Mouse (Mus musculus) left cerebral cortex, adult 9 months (tissue): ENCODE measurements around the gene Rplp0.

Experiments used
- DNase-seq, 2 experiments: peaks; one replicate each; pipeline ENCODE4 v3.0.0; 2022; ENCODE audit warnings: low spot score in 2 of 2

The Rplp0 gene

DNA sequence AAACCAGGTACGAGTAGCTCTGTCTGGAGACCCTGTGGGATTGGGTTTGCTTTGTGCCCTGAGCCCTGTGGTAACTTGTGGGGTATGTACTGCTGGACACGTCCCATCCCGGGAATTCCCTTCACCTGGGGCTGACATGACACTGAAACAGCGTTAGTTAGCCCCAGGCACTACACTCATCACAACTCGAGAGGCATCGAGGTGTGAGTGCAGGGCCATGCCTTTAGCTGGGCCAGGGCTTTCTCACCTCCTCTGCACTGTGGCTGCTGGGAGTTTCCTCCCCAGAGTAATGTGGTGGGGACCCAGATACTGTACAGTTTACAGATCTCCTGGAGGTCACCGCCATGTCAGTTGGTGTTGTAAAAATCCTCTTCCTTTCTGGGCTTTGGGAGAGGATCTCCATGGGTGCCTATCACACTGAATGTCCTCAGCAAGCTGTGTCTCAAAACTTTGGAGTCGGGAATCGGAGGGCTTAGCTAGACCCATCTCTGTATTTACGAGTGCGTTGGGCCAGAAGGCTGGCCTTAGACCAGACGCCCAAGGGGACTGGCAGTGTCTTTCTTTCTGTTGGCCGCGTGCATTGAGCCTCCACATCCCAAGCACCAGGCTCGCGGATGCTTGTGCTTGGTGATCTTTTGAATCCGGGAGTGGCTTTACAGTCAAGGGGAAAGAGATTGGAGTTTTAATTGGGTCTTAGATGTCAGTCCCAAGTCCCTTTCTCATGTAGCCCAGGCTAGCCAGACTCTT lies 32.6 kb upstream of the Rplp0 start:
- no peak for DNase-seq

DNA sequence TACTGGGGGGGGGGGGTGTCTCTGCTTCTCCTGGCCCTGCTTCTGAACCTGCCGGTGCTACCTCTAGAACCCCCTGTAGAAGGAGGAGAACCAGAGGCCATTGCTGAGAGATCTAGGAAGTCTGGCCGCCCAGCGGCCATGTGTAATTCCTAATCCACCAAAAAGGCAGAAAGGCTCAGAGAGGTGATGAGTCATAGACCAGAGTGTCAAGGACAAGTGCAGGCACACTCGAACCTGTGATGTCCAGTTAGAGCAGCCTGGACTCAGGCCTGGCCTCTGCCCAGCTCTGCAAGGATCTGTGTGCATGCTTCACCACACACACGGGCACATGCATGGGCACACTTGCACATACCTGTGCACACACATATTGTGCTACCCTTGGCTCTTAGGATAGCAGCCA lies 31.1 kb upstream of the Rplp0 start:
- DNase-seq = no peak

DNA sequence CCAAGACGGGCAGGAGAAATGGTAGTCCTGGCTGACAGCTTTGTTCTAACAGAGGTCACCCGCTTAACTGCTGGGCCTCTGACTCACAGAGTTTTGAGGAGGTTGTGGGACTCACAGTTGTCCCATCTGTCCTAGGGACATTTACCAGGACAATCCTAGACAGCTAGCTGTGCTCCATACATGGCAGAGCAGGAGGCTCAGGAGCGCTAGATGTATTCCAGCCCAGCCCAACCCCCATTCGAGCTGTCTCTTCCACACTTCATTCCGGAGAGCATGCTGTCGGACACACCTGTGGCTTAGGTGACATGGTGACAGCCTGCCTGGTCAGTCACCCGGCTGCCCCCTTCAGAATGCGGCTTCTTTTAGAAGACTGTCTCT lies 29.9 kb upstream of the Rplp0 start:
- DNase-seq = no peak

DNA sequence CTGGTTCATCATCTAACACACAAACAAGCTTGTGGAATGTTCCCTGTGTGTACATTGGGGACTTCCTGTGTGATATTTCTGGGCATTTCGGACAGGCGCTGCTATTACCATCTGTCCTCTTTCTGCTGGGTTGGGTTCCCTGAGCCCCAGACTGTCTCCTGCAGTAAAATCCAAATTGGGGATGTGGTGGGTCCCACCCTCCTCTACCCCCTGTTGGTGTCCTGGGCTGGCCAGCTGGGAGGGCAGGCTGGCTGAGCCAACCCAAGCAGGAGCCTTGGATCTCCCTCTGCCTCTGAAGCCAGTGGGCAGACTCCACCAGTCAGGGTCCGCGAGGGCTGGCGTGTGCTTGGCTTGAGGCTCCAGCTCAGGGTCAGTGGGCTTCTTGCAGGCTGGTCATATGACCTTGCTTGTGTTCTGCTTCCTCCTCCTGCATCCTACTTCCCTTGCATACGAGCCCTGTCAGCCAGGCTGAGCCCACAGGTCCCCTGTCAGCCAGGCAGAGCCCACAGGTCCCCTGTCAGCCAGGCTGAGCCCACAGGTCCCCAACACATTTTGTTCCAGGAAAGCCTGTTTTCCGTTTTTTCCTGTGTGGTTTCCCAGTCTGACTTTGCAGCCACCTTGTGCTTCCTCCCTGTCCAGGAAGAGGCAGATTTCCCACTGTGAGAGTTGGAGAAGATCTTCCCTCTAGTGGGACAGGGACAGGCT lies 29.4 kb upstream of the Rplp0 start:
- DNase-seq = no peak

DNA sequence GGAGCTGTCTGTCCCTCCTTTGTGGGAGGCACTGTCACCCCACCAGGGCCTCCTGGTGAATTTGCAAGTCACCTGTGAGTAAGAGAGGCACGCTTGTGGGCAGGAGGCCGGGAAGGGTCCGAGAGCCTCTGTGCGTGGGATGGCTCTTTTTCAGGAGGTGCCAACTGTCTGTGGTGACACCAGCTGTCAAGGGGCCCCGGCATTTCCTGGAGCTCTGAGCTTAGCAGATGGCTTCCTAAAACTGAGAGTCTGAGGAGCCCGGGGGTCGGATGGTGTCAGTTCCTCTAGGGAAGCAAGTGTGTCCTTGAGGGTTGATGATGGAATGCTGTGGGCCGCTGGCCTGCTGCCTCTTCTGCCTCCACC lies 28.8 kb upstream of the Rplp0 start:
- DNase-seq = peak in 1 of 2 experiments; percentile 26

DNA sequence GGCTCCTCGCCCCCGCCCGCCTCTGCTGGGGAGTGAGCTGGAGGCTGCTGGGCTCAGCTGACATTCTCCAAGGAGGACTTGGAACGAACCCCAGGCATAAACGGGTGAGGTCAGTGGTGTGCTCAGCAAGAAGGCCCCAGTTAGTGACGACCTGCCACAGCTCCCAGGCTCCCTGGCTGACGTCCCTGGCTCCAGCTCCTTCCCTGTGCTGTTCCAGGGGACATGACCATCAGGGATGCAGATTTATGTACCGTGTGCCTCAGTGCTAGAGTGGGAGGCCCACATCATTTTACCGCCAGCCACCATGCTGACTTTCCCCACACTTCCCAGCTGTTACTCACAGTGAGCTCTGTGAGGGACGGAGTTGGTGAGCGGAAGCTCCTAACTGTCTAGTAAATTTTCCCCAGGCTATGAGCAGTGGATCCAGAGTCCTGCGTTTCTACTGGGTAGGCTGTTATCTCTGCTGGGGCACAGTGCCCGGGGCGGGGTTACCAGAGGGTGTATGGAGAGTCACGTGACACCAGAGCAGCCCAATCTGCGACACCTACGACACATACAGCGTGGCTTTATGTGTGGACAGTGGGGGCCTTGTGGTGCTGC lies 27.5 kb upstream of the Rplp0 start:
- DNase-seq = peak in 1 of 2 experiments; percentile 70

DNA sequence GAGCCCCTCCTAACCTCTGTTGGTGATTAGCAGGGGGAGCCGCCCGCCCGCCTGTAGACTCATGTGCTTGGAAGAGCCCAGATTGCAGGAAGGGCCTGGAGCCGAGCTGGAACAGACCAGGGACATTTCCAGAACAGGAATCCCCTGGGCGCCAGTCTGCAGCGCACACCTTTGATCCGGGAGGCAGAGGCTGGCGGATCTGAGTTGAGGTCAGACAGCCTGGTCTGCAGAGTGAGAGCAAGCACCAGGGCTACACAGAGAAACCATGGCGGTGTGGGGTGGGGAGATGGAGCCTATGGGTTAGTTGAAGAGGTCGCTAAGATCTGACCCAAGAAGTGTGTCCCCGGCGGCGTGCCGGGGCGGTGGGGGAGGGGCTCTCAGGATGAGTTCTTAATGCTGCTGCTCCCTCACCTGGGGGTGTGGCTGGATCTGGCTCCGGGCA lies 25.0 kb upstream of the Rplp0 start:
- no peak for DNase-seq

DNA sequence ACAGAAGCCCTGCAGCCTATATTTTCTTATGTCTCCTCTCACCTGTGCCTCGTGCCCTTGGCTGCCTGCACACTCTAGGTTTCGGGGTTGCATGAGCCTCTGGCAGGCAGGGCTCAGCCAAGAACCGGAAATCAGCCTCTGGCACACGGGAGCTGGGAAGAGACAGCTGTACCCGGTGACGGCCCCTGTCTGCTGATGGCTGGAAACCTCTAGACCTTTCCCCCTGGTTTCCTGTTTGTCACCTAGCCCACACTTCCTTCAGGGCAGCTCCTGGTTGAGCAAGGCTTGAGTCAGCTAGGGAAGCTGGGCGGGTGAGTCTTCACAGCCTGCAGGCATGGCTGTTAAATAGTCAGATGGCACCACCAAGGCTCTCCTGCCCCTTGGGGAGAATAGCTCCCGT lies 24.4 kb upstream of the Rplp0 start:
- no peak for DNase-seq

DNA sequence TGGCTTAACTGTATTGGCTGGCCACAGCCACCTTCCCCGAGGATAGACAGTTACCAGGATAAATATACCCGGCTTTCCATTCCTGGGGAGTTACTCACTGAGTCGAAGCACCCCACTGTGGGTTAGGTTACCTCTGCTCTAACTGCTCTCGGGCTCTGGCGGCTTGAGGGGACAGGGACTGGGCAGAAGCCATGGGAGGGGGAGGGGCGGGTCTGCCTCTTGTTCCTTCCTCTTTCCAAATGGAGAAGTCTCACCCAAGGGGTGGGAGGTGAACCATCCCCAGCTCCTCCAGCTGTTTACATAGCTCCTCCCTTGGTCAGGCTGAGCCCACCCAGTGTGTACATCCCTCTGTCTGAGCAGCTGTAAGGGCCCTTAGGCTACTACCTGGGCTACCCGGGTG lies 23.6 kb upstream of the Rplp0 start:
- no peak for DNase-seq

DNA sequence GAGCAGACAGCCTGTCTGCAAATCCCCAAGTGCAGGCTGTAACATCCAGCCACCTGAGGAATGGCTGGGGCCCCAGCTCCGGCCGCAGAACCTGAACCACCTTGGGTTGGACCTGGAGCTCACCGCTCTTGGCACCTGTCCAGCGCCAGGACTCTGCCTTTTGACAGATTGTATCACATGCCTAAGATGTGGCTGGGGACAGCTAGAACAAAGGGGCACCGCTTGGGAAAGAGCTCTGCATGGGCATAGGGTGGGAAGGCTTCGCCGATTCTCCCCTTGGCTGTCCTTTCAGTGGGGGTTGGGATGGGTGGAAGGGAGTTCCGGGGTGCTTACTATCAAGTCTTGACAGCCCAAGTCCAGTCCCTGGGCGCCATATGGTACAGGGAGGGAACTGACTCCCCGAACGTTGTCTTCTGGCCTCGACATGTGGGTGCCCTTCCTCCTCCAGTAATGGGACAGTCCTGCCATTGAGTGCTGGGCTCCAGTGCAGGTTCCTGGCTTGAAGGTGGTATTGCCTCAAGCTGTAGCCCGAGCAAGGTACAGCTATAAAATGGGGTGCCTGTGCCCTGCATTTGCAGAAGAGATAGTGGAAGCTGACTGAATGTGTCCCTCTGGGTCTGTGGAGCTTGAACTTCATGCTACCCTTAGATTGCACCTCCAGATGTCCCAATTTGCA lies 21.1 kb upstream of the Rplp0 start:
- no peak for DNase-seq

DNA sequence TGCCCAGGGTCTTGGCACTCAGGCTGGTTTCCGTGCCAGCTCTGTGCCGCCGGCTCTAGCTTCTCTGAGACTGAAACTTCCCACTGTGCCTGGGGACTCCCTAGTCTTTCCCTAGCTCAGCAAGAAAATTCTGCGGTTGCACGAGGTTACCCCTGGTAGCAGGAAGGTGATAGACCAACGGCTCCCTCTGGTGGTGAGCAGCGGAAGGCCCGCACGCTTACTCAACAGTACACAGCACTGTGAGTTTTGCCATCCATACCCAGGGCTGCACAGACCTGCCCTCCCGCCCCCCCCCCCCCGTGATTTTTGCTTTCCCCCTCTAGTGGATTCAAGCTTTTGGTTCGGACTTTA lies 20.6 kb upstream of the Rplp0 start:
- peak in 1 of 2 experiments; percentile 93 for DNase-seq

DNA sequence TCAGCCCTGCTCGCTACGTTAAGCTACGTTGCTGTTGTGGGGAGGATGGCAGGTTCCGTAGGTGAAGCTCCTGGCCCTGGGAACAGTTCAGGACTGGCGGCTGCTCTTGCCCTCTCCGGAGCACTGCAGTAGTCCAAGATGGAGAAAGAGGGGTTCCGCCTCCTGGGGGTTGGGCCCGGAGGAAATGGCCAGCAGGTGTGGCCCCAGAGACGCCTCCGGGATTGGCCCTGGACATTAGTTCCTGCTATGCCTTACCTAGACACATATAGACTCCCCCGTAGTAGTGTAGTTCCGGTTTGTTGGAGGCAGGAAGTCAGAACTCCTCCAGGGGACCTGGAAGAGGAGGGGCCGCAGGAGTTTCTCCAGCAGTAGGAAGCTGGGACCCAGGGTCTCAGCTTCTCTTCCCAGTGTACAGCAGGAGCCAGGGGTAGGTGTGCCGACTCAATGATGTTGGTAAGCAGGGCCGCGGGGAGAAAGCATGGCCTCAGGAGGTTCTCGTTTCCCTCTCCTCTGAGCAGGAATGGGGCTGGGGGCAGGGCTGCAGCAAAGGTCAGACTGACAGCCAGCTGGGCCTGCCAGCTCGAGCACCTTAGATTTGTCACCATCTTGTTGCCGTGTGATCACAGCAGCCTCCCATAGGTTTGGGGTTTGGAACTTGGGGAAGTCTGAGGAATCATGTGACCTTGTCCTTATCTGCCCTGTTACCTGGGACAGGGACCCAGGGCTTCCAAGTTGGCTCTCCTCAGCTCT lies 16.5 kb upstream of the Rplp0 start:
- no peak for DNase-seq

DNA sequence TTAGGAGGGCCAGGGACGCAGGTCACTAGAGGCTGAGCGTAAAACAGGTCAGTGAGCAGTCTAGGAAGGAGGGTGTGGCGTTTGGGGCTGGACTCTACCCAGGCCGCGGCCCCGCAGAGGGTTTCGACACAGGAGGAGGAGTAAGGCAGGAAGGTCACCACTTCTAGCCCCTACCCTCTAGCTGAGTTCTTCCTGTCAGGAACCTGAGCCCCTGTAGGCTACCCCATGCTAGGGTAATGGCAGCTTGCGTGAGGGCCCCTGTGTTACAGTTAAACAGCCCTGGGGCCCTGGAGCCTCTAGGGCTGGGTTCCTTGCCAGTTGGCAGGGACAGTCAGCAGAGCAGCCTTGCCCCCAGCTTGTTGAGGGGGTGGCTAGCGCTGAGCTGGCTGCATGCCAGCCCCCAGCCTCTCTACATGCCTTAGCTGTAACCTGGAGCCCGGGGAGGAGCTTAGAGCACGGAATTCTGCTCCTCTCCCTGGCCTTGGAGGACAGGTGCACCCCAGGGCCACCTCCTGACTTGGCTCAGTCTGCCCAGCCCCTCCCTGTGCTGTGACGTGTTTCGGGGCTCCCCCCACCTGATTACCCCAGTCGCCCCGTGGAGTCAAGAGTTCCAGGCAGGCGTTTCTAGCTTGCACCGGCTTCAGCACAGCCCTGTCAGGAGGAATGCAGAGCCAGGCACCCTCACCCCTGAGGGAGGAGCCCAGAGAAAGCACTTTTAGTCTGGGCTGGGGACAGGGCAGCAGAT lies 15.6 kb upstream of the Rplp0 start:
- peak in 1 of 2 experiments; percentile 59 for DNase-seq

DNA sequence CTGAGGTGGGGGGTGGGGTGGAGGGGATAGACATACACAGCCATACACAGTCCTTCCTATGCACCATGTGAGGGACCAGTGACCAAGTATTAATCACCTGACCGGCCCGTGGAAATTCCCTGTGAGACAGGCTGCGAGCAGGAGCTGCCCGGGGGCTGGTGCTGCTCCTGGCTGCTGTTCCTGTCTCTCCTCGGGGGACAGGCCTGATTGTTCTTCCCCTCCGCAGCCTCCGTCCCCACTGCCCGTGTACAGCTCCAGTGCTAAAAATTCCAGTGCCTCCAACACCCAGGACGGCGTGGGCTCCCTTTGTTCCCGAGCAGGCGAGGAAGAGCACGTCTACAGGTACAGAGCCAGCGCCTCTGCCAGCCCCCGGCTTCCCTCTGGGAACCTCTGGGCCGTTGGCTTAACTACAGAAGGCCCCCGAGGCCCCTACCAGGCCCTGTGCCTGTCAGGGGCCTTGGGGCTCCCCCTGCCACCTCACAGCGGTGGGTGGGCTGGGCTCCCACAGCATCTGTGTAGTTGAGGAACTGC lies 14.5 kb upstream of the Rplp0 start:
- DNase-seq = no peak

DNA sequence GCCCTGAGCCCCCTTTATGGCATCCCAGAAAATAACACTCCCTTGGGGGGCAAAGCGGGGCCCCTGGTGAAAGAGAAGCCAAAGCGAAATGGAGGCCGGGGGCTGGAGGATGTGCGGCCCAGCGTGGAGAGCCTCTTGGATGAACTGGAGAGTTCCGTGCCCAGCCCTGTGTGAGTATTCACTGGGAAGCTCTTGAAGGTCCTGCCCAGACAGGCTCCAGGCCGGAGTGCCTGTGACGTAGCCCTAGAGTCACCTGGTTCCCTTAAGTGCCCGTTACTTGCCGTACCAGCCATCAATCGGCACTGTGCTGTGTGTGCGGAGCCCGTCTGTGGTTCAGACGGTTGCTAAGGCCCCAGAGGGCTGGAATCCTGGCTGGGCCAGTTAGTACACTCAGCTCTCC lies 13.6 kb upstream of the Rplp0 start:
- DNase-seq = no peak

DNA sequence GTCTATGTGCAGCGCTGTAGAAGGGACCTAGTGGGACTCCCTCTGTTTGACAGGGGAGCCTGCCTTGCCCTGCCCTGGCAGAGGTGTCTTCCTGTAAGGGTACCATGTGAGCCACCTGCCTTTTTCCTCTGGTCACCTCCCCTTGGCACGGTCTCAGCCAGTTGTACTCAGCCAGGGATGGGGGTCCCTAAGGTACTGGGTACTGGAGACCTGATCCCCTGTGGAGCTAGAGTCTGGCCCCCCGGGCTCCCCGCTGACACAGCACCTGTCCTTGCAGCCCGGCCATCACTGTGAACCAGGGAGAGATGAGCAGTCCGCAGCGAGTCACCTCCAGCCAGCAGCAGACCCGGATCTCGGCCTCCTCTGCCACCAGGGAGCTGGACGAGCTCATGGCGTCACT lies 12.7 kb upstream of the Rplp0 start:
- DNase-seq = no peak

DNA sequence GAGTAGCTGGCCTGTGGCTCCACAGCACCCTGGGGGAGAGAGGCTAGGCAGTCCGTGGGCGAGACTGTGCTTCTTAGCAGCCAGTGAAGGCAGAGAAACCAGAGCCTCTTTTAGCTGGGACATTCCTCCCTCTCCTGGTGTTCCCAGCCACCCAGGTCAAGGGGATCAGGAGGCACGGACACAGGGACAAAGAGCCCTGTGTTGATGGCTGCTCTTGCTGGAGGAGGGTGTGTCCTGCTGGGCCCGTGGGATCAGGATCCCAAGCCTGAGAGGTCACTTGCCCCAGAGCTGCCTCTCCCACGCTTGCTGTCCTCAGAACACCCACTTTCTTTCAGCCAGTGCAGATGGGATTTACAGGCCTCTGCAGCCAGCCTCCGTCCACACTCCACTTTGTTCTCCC lies 12.3 kb upstream of the Rplp0 start:
- DNase-seq = no peak

DNA sequence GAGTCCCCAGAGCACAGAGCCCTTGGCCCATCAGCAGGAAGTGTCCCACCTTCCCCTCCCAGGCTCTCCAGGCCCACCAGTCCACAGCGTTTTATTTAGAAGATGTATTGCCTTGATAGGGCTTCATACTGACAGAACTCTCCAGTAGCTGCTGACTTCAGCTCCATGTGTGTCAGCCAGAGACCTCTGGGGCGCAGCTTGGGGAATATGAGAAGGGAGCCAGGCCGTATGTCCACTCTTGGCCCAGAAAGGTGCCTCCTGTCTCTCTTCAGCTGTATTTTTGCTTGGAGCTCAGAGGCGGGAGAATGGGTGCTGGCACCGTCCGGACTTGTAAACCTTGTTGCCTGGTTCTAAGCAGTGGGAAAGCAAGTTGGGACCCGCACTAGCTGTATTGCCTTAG lies 11.8 kb upstream of the Rplp0 start:
- no peak for DNase-seq

DNA sequence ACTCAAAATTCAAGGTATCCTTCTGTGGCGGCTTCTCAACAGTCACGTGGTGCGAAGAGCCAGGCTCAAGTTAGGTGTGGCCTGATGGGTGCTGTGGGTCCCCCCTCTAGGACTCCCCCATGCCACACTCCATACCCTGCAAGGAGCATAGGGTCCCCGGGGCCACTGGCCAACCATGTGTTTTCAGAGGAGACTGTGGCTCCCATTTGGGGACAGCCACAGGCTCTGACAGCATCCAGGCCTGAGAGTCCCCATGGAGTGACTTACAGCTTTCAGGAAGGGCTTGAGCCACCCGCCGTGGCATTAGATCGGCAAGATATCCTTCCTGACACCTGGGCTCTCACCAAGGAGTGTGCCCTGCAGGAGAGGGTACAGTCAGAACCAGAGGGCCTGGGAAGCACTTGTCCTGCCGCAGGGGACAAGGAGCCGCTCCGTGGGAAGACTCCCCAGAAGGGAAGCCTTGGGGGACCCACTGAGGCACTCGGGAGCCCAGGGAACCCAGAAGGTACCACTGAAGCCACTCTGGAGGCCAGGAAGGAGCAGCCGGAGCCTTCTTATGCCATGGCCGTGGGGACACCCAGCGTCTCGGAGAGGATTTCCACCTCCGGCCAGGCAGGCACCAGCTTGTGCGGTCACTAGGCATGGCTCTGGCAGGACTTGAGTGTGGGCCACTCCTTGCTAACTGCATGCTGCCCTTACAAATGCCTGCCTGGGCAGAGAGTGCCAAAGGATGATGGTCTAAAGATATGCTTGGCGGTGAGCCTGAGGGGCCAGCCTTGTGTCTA lies 10.6 kb upstream of the Rplp0 start:
- no peak for DNase-seq

DNA sequence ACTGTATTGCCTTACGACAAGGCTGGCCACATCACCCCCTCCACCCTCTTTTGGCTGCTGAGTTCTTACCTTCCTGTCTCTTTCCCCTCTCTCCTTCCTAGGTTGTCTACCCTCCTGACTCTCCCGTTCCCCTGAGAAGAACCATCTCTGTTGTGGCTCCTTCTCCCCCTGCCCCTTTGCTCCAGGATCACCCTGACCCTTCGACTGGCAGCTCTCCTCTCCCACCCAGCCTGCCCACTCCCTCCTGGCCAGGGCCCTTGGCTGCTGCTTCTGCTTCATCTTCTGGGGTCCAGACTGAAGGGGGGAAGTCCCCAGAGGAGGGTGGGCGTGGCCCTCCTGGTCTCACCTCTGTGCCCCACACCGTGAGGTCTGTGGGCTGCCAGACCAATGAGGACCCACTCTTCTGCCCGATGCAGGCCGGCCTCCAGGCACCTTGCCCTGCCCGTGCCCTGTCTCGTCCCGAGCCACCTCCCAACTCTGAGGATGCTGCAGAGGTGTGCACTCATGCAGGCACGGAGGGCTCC lies 8.7 kb upstream of the Rplp0 start:
- no peak for DNase-seq
